Mouse (Mus musculus) urinary bladder, adult 2 months (tissue): ENCODE measurements around the gene Vmn1r17. TPM values are rescaled to one million over a fixed set of nuclear protein-coding genes. Genes with fewer than 3 reads are reported as not detected.
"Not testable (repeated sequence)": the region's sequence is repeated elsewhere in the genome, so short reads cannot be mapped to it uniquely, and the experiment has no call there.

Experiments
- DNase-seq: peaks from one replicate; pipeline ENCODE4 v3.0.0; 2022; ENCODE audit warnings: low spot score
- polyA plus RNA-seq: library from polyadenylated mRNA; depleted of rRNA; stranded (reverse); fragments of >200 nt; gene quantifications from 2 replicates; pipeline ENCODE4 v1.2.3, GENCODE M21; 2012; rRNA removed

The Vmn1r17 gene
- polyA plus RNA-seq = not detected in 2 replicates

GRCm38 (mm10) chr6:57363627-57364026, at the start of gene Vmn1r17:
Vmn1r17 (minus strand) TSS chr6:57363727.
- DNase-seq = no peak

GRCm38 (mm10) chr6:57403480-57403879, 40.0 kb upstream of the Vmn1r17 start, which contains the start of gene Vmn1r19:
Vmn1r19 (plus strand) TSS chr6:57403780.
- DNase-seq = not testable (repeated sequence)

GRCm38 (mm10) chr6:57395683-57396082, 32.2 kb upstream of the Vmn1r17 start, which contains the start of gene Vmn1r18:
Vmn1r18 (minus strand) TSS chr6:57395783.
- no peak for DNase-seq

GRCm38 (mm10) chr6:57367496-57367895, 4.0 kb upstream of the Vmn1r17 start:
- no peak for DNase-seq

GRCm38 (mm10) chr6:57365866-57366265, 2.3 kb upstream of the Vmn1r17 start:
- not testable (repeated sequence) for DNase-seq

- no peak for DNase-seq
Observed at GRCm38 (mm10) chr6:57356864-57357263, 6.7 kb downstream of the Vmn1r17 start.

GRCm38 (mm10) chr6:57329394-57329793, 34.1 kb downstream of the Vmn1r17 start, which contains the start of gene Vmn1r16:
Vmn1r16 (minus strand) TSS chr6:57329494.
- DNase-seq = no peak

- no peak for DNase-seq
Observed at GRCm38 (mm10) chr6:57326176-57326575, 37.4 kb downstream of the Vmn1r17 start.

Other genes starting within 250 kb of the Vmn1r17 start
- not detected in 2 replicates for gene Vmn1r11, start 230.3 kb downstream of the Vmn1r17 start, polyA plus RNA-seq
- gene Vmn1r12, start 206.8 kb downstream of the Vmn1r17 start, polyA plus RNA-seq = not detected in 2 replicates
- gene Vmn1r13, start 160.4 kb downstream of the Vmn1r17 start, polyA plus RNA-seq = not detected in 2 replicates
- gene Vmn1r14, start 132.0 kb downstream of the Vmn1r17 start, polyA plus RNA-seq = not detected in 2 replicates
- gene Vmn1r15, start 105.8 kb downstream of the Vmn1r17 start, polyA plus RNA-seq = not detected in 2 replicates
- gene Vmn1r16, start 34.2 kb downstream of the Vmn1r17 start, polyA plus RNA-seq = not detected in 2 replicates
- not detected in 2 replicates for gene Vmn1r18, start 32.1 kb upstream of the Vmn1r17 start, polyA plus RNA-seq
- not detected in 2 replicates for gene Vmn1r19, start 40.1 kb upstream of the Vmn1r17 start, polyA plus RNA-seq
- not detected in 2 replicates for gene Vmn1r20, start 65.2 kb upstream of the Vmn1r17 start, polyA plus RNA-seq
- gene Ppm1k, start 171.7 kb upstream of the Vmn1r17 start, polyA plus RNA-seq = 7.0 and 7.7 TPM in 2 replicates
- gene Herc6, start 217.3 kb upstream of the Vmn1r17 start, polyA plus RNA-seq = 5.7 and 6.4 TPM in 2 replicates